Mouse (Mus musculus) MEL (cell line): ENCODE data around the gene Ptprn2. TPM values are rescaled to one million over a fixed set of nuclear protein-coding genes. Genes with fewer than 3 reads are reported as not detected.

Source experiments
- DNase-seq: peaks from one replicate; pipeline ENCODE4 v3.0.0; 2011; ENCODE audit warnings: low read depth, low spot score
- H3K27ac ChIP-seq: 2 replicates; pipeline ENCODE4 v1.5.1; 2012; ENCODE audit warnings: low read depth, mild to moderate bottlenecking, control low read depth, low read length, moderate library complexity; ENCODE audit not compliant: control insufficient read depth
- H3K27me3 ChIP-seq, 2 experiments: fragments of 150-350 bp in 1 of 2; sonication (generic) in 1 of 2; 2 replicates each; pipeline ENCODE4 v1.6.1; 2012; ENCODE audit warnings: low read length in 2 of 2, mild to moderate bottlenecking in 2 of 2, improper control_type of control experiment in 1 of 2, moderate library complexity in 1 of 2; ENCODE audit not compliant: insufficient read depth in 2 of 2, control insufficient read depth in 1 of 2
- H3K36me3 ChIP-seq, 2 experiments: 2 replicates each; pipeline ENCODE4 v1.6.1; 2012 to 2014; ENCODE audit warnings: low read length in 2 of 2, improper control_type of control experiment in 1 of 2, inconsistent platforms in 1 of 2, mild to moderate bottlenecking in 1 of 2; ENCODE audit not compliant: insufficient read depth in 2 of 2, control insufficient read depth in 1 of 2
- H3K4me1 ChIP-seq, 2 experiments: fragments of 150-350 bp in 1 of 2; sonication (generic) in 1 of 2; 2 replicates each; pipeline ENCODE4 v1.6.1; 2012; ENCODE audit warnings: low read length in 2 of 2, improper control_type of control experiment in 1 of 2, mild to moderate bottlenecking in 1 of 2; ENCODE audit not compliant: insufficient read depth in 2 of 2, control insufficient read depth in 1 of 2
- H3K4me3 ChIP-seq, 2 experiments: fragments of 150-350 bp in 1 of 2; sonication (generic) in 1 of 2; 2 replicates each; pipeline ENCODE4 v1.5.1; 2012; ENCODE audit warnings: low read depth in 2 of 2, low read length in 2 of 2, mild to moderate bottlenecking in 2 of 2, moderate library complexity in 2 of 2, control low read depth in 1 of 2, improper control_type of control experiment in 1 of 2; ENCODE audit not compliant: control insufficient read depth in 1 of 2, insufficient read depth in 1 of 2
- H3K79me2 ChIP-seq: 2 replicates; pipeline ENCODE4 v1.6.1; 2012; ENCODE audit warnings: mild to moderate bottlenecking, low read length, moderate library complexity; ENCODE audit not compliant: control insufficient read depth, poor library complexity, insufficient read depth
- H3K9ac ChIP-seq: 2 replicates; pipeline ENCODE4 v1.6.1; 2012; ENCODE audit warnings: low read depth, mild to moderate bottlenecking, control low read depth, low read length, moderate library complexity; ENCODE audit not compliant: control insufficient read depth, poor library complexity, severe bottlenecking
- H3K9me3 ChIP-seq: fragments of 150-350 bp; sonication (generic); replicated peaks from 2 replicates; pipeline ENCODE4 v1.6.1; 2012; ENCODE audit warnings: mild to moderate bottlenecking, low read length, improper control_type of control experiment, moderate library complexity; ENCODE audit not compliant: insufficient read depth
- BHLHE40 ChIP-seq: IDR thresholded peaks from 2 replicates; pipeline ENCODE4 v1.6.1; 2012; ENCODE audit warnings: low read depth, mild to moderate bottlenecking, inconsistent platforms, low read length, improper control_type of control experiment, borderline replicate concordance
- CHD2 ChIP-seq: IDR thresholded peaks from 2 replicates; pipeline ENCODE4 v1.6.1; 2011; ENCODE audit warnings: low read length, improper control_type of control experiment
- E2F4 ChIP-seq: IDR thresholded peaks from 2 replicates; pipeline ENCODE4 v1.6.1; 2011; ENCODE audit warnings: low read depth, low read length, improper control_type of control experiment, borderline replicate concordance
- ELF1 ChIP-seq: IDR thresholded peaks from 2 replicates; pipeline ENCODE4 v1.6.1; 2014; ENCODE audit warnings: low read depth, mild to moderate bottlenecking, inconsistent platforms, low read length, improper control_type of control experiment, moderate library complexity
- EP300 ChIP-seq, 2 experiments: IDR thresholded peaks; 2 replicates each; pipeline ENCODE4 v1.6.1; 2011; ENCODE audit warnings: improper control_type of control experiment in 2 of 2, low read length in 2 of 2, low read depth in 1 of 2, mild to moderate bottlenecking in 1 of 2
- ETS1 ChIP-seq: IDR thresholded peaks from 2 replicates; pipeline ENCODE4 v1.6.1; 2012; ENCODE audit warnings: low read depth, mild to moderate bottlenecking, inconsistent platforms, low read length, improper control_type of control experiment, moderate library complexity
- JUND ChIP-seq: IDR thresholded peaks from 2 replicates; pipeline ENCODE4 v1.6.1; 2011; ENCODE audit warnings: low read depth, mild to moderate bottlenecking, improper control_type of control experiment, low read length
- MEF2A ChIP-seq: IDR thresholded peaks from 2 replicates; pipeline ENCODE4 v1.6.1; 2014; ENCODE audit warnings: low read depth, mild to moderate bottlenecking, inconsistent platforms, low read length, improper control_type of control experiment; ENCODE audit not compliant: poor library complexity, insufficient replicate concordance, severe bottlenecking; ENCODE audit errors: extremely low read depth
- MXI1 ChIP-seq: IDR thresholded peaks from 2 replicates; pipeline ENCODE4 v1.6.1; 2011; ENCODE audit warnings: mild to moderate bottlenecking, low read depth, low read length, improper control_type of control experiment
- NRF1 ChIP-seq: IDR thresholded peaks from 2 replicates; pipeline ENCODE4 v1.6.1; 2014; ENCODE audit warnings: low read depth, mild to moderate bottlenecking, inconsistent platforms, low read length, improper control_type of control experiment, moderate library complexity; ENCODE audit not compliant: poor library complexity, insufficient read depth, severe bottlenecking
- POLR2AphosphoS5 ChIP-seq: IDR thresholded peaks from 2 replicates; pipeline ENCODE4 v1.6.1; 2012; ENCODE audit warnings: low read depth, borderline replicate concordance, mild to moderate bottlenecking, inconsistent platforms, low read length, moderate library complexity, mixed read lengths
- SMC3 ChIP-seq: IDR thresholded peaks from 2 replicates; pipeline ENCODE4 v1.6.1; 2011; ENCODE audit warnings: low read depth, low read length, improper control_type of control experiment
- TBP ChIP-seq: IDR thresholded peaks from 2 replicates; pipeline ENCODE4 v1.8.0; 2011; ENCODE audit warnings: low read depth, low read length, improper control_type of control experiment
- UBTF ChIP-seq: IDR thresholded peaks from 2 replicates; pipeline ENCODE4 v1.6.1; 2012; ENCODE audit warnings: low read depth, mild to moderate bottlenecking, inconsistent platforms, low read length, improper control_type of control experiment, moderate library complexity, borderline replicate concordance; ENCODE audit not compliant: insufficient read depth
- ZC3H11A ChIP-seq: IDR thresholded peaks from 2 replicates; pipeline ENCODE4 v1.6.1; 2012; ENCODE audit warnings: low read depth, mild to moderate bottlenecking, inconsistent platforms, low read length, improper control_type of control experiment
- polyA plus RNA-seq, 2 experiments: library from polyadenylated mRNA; stranded (reverse) in 1 of 2; unstranded in 1 of 2; fragments of >175 nt in 1 of 2; fragments of >200 nt in 1 of 2; gene quantifications; 2 replicates each; pipeline versions ENCODE4 v1.2.1 to v1.2.4; 2012; ENCODE audit warnings: low replicate concordance in 2 of 2, low read depth in 1 of 2; ENCODE audit not compliant: insufficient read length in 2 of 2, insufficient read depth in 1 of 2, missing spikeins in 1 of 2
- total RNA-seq: library from RNA; depleted of rRNA; stranded (reverse); fragments of 300-350 nt; gene quantifications from 2 replicates; pipeline ENCODE4 v1.2.3, GENCODE M21; 2012

Ptprn2 gene
- total and polyA plus RNA-seq, 3 experiments: not detected

GRCm38 (mm10) chr12:117025676-117026075 lies 540.2 kb downstream of the Ptprn2 start:
- Histone ChIP-seq H3K9ac (no peak overlapping the region), H3K9me3 (no peaks in the 10 kb centered on the region; the same call in 1 of the 2 replicates), H3K27me3 (no peaks in the 10 kb centered on the region), H3K27ac (no peak overlapping the region), H3K4me3 (no peak overlapping the region), H3K79me2 (no peaks in the 10 kb centered on the region), H3K4me1 (no peaks in the 10 kb centered on the region), H3K36me3 (no peaks in the 10 kb centered on the region)
- no peak for DNase-seq
- TF ChIP-seq UBTF (no peak), SMC3 (no peak), ETS1 (no peak), MEF2A (no peak)

DNA sequence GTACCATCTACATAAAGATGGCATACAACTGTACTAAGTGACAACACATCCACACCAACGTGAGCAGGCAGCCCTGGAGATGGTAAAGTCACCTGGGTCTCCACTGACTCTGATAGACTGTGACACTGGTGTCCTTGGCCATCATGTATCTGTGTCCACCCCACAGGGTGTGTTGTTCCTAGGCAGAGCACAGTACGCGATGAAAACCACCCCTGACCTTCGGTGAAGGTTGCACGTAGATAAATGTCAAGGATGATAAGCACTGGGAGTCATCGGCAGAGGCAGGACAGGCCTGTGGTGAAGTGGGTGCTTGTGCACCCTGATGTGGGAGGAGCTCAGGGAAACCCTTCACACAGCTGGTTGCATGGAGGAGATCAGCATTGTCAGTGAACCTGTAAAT lies 541.8 kb downstream of the Ptprn2 start:
- no peak overlapping the region for H3K27ac ChIP-seq
- H3K4me1 ChIP-seq: no peaks in the 10 kb centered on the region
- no peaks in the 10 kb centered on the region for H3K79me2 ChIP-seq
- DNase-seq: no peak
- H3K4me3 ChIP-seq: no peak overlapping the region
- H3K36me3 ChIP-seq: no peaks in the 10 kb centered on the region
- H3K9me3 ChIP-seq: no peaks in the 10 kb centered on the region; the same call in 1 of the 2 replicates
- H3K27me3 ChIP-seq: no peaks in the 10 kb centered on the region
- H3K9ac ChIP-seq: no peak overlapping the region
- TF ChIP-seq ZC3H11A: no peak
- TF ChIP-seq POLR2AphosphoS5: no peak; the same call in 1 of the 2 replicates
- TF ChIP-seq EP300 (IDR thresholded peaks at IDR 0.05; ENCODE audit: low read depth in 1 of 2, low read length in 2 of 2): no peak
- TF ChIP-seq E2F4: no peak
- no peak for TF ChIP-seq BHLHE40
- TF ChIP-seq ELF1: no peak
- TF ChIP-seq CHD2: no peak
- no peak for TF ChIP-seq TBP
- TF ChIP-seq NRF1: no peak
- TF ChIP-seq MXI1: no peak
- no peak for TF ChIP-seq JUND
